Mouse (Mus musculus): ENCODE results near the gene Gm45234. TPM values are rescaled to one million over a fixed set of nuclear protein-coding genes. Genes with fewer than 3 reads are reported as not detected.

Gm45234 gene
- total RNA-seq (2012; rRNA removed) (not detected in 2 replicates), total RNA-seq (2014; rRNA removed) (not detected in 2 replicates), polyA plus RNA-seq (2012; ENCODE audit: insufficient read length, low read depth) (not detected in 2 replicates)

DNA sequence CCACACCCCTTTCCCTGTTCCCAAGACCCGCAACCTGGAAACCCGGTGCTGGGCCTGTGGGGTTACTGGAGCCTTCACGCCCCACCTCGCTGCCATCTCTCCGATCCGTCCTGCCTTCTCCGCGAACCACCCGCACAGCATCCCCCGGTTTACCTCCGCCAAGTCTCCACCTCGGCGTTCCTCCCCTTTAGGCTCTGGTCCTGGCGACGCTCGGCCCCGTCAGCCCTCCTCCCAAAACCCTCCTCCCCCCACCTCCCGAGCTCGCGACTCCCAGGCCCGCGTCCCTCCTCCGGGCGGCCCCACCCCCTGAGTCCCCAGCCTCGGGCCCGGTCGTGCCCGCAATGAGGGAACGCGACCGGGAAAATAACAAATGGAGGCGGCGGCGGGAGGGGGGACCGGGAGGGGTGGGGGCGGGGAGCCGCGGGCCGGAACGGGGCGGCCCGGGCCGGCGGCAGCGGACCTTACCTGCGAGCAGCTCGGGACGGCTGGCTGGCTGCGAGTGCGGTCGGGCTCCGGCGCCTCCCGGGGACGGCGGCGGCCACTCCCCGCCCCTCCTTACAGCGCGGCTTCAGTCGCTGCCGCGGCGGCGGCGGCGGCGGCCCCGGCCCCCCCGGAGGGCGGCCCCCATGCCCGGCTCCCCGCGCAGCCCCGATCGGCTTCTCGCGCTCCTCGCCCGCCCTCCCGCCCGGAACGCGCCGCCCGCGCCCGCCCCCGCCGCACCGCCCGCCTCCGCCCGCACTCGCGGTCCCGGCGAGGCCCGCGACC is at the start of gene Gm45234, which contains the start of gene Atn1:
TSS of gene Gm45234 (minus strand) at position 191 of the 765 bp plus-strand sequence.
TSS of gene Atn1 (minus strand) at position 694 of the 765 bp plus-strand sequence.
- Histone ChIP-seq H3K9me3 (replicated peaks; ENCODE audit: low read length) (no peaks in the 10 kb centered on the region), H3K36me3 (replicated peaks in 1 of 2; ENCODE audit: control insufficient read depth in 1 of 2, insufficient read depth in 1 of 2, low read length in 1 of 2) (peaks cover 5 to 38% of the 10 kb centered on the region in 2 experiments), H3K4me1 (ENCODE audit: control insufficient read depth in 1 of 2, insufficient read depth in 2 of 2) (peaks cover 5 to 39% of the 10 kb centered on the region in 2 experiments), H3K27me3 (replicated peaks) (no peaks in the 10 kb centered on the region), H3K9ac (ENCODE audit: insufficient read depth, low read depth) (peak within 1 kb of the TSS; percentile 95), H3K4me2 (ENCODE audit: insufficient read depth, low read depth, poor library complexity, severe bottlenecking) (peak within 1 kb of the TSS; percentile 79), H3K27ac (ENCODE audit: insufficient read depth, low read depth) (peak within 1 kb of the TSS; percentile 72), H3K79me2 (replicated peaks; ENCODE audit: control insufficient read depth, extremely low read depth, insufficient read depth, poor library complexity, severe bottlenecking) (peaks cover 6% of the 10 kb centered on the region; the same call in 1 of the 2 replicates), H3K4me3 (replicated peaks in 1 of 3; ENCODE audit: low read depth in 2 of 3, low read length in 2 of 3, poor library complexity in 1 of 3) (peak within 1 kb of the TSS; percentile 66 to 95 (median 68))
- dilution Hi-C loops (cut with MboI; ENCODE audit: extremely low pct_ligation_motif_present, extremely low pct_unique_long_range_greater_than_20kb, low sequenced_read_pairs) (no loop called here), in situ Hi-C loops (cut with MboI; ENCODE audit: low pct_ligation_motif_present, low pct_unique_long_range_greater_than_20kb, low sequenced_read_pairs) (no loop called here)
- no peak for DNase-seq (ENCODE audit: extremely low read depth)
- peak; percentile 32; the same call in 1 of the 2 replicates for TF ChIP-seq HCFC1 (IDR thresholded peaks at IDR 0.05; ENCODE audit: low read depth, low read length)
- TF ChIP-seq UBTF (IDR thresholded peaks at IDR 0.05; ENCODE audit: low read depth, low read length), result 0 out of 2 replicates have a peak, but pooled peaks have one; percentile 10
- TF ChIP-seq SIN3A (IDR thresholded peaks at IDR 0.05; ENCODE audit: low read length), result 0 out of 2 replicates have a peak, but pooled peaks have one; percentile 18
- no peak for TF ChIP-seq KAT2A (IDR thresholded peaks at IDR 0.05; ENCODE audit: insufficient replicate concordance, low read length)
- no peak for TF ChIP-seq TCF12 (IDR thresholded peaks at IDR 0.05; ENCODE audit: low read depth, low read length)
- TF ChIP-seq POLR2A (IDR thresholded peaks at IDR 0.05; ENCODE audit: low read depth, low read length), result peak; percentile 25; the same call in 1 of the 2 replicates
- TF ChIP-seq MAZ (IDR thresholded peaks at IDR 0.05; ENCODE audit: low read depth, low read length), result peak; percentile 72; the same call in 1 of the 2 replicates
- TF ChIP-seq MXI1 (IDR thresholded peaks at IDR 0.05; ENCODE audit: low read depth, low read length), result peak; percentile 57
- TF ChIP-seq CHD2 (IDR thresholded peaks at IDR 0.05; ENCODE audit: low read length), result 0 out of 2 replicates have a peak, but pooled peaks have one; percentile 25
- no peak for TF ChIP-seq MAFK (IDR thresholded peaks at IDR 0.05; ENCODE audit: insufficient replicate concordance, low read length)
- no peak for TF ChIP-seq RAD21 (IDR thresholded peaks at IDR 0.05; ENCODE audit: low read depth, low read length)
- no peak for TF ChIP-seq MEF2A (IDR thresholded peaks at IDR 0.05; ENCODE audit: borderline replicate concordance, low read depth, low read length)
- TF ChIP-seq BHLHE40 (IDR thresholded peaks at IDR 0.05; ENCODE audit: low read depth, low read length), result 0 out of 2 replicates have a peak, but pooled peaks have one; percentile 6
- TF ChIP-seq CHD1 (IDR thresholded peaks at IDR 0.05; ENCODE audit: low read depth, low read length), result no peak
- no peak for TF ChIP-seq GABPA (IDR thresholded peaks at IDR 0.05; ENCODE audit: insufficient replicate concordance, low read depth, low read length)

DNA sequence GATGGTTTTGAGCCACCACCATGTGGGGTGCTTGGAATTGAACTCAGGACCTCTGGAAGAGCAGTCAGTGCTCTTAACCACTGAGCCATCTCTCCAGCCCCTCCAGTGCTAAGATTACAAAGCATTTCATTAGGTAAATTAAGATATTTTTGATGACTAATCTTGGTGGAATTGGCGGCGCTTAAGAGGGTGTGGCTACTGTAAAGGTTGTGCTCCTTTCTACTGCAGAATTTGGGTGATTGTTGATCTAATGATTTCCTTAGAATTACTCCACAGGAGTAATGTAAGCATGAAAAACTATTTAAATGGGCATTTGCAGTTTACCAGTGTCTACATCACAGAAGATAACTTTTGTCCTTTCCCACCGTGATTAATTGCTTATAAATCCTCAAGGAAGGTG is 48.5 kb upstream of the Gm45234 start:
- Histone ChIP-seq H3K9ac (ENCODE audit: insufficient read depth, low read depth) (no peak overlapping the region), H3K4me3 (replicated peaks in 1 of 3; ENCODE audit: low read depth in 2 of 3, low read length in 2 of 3, poor library complexity in 1 of 3) (no peak overlapping the region), H3K4me1 (ENCODE audit: control insufficient read depth in 1 of 2, insufficient read depth in 2 of 2) (peaks cover 3 to 25% of the 10 kb centered on the region in 2 experiments; a peak in 2 of 4 replicates), H3K79me2 (replicated peaks; ENCODE audit: control insufficient read depth, extremely low read depth, insufficient read depth, poor library complexity, severe bottlenecking) (no peaks in the 10 kb centered on the region), H3K27ac (ENCODE audit: insufficient read depth, low read depth) (no peak overlapping the region), H3K36me3 (replicated peaks in 1 of 2; ENCODE audit: control insufficient read depth in 1 of 2, insufficient read depth in 1 of 2, low read length in 1 of 2) (peaks cover 0 to 21% of the 10 kb centered on the region in 2 experiments), H3K4me2 (ENCODE audit: insufficient read depth, low read depth, poor library complexity, severe bottlenecking) (no peak overlapping the region), H3K27me3 (replicated peaks) (no peaks in the 10 kb centered on the region), H3K9me3 (replicated peaks; ENCODE audit: low read length) (peaks cover 4% of the 10 kb centered on the region)
- TF ChIP-seq JUN (IDR thresholded peaks at IDR 0.05; ENCODE audit: insufficient read depth, low read depth, low read length), result no peak
- no peak for TF ChIP-seq MEF2A (IDR thresholded peaks at IDR 0.05; ENCODE audit: borderline replicate concordance, low read depth, low read length)
- no peak for TF ChIP-seq ZC3H11A (IDR thresholded peaks at IDR 0.05; ENCODE audit: low read depth, low read length)
- no peak for TF ChIP-seq USF2 (conservative IDR thresholded peaks at IDR 0.05; ENCODE audit: low read depth, low read length)
- no peak for TF ChIP-seq GABPA (IDR thresholded peaks at IDR 0.05; ENCODE audit: insufficient replicate concordance, low read depth, low read length)
- TF ChIP-seq ZKSCAN1 (IDR thresholded peaks at IDR 0.05; ENCODE audit: borderline replicate concordance, low read depth, low read length), result no peak
- no peak for TF ChIP-seq POLR2AphosphoS2 (IDR thresholded peaks at IDR 0.05; ENCODE audit: low read depth, low read length)
- TF ChIP-seq E2F4 (IDR thresholded peaks at IDR 0.05; ENCODE audit: insufficient replicate concordance, low read depth, low read length), result no peak
- no peak for TF ChIP-seq NRF1 (IDR thresholded peaks at IDR 0.05; ENCODE audit: low read depth, low read length)
- no peak for TF ChIP-seq MAFK (IDR thresholded peaks at IDR 0.05; ENCODE audit: insufficient replicate concordance, low read length)
- no peak for TF ChIP-seq NELFE (IDR thresholded peaks at IDR 0.05; ENCODE audit: low read depth, low read length)
- TF ChIP-seq USF1 (IDR thresholded peaks at IDR 0.05; ENCODE audit: low read depth, low read length), result no peak
- TF ChIP-seq JUND (conservative IDR thresholded peaks at IDR 0.05; ENCODE audit: low read depth, low read length), result no peak
- TF ChIP-seq MXI1 (IDR thresholded peaks at IDR 0.05; ENCODE audit: low read depth, low read length), result no peak
- no peak for TF ChIP-seq ZMIZ1 (IDR thresholded peaks at IDR 0.05; ENCODE audit: low read depth, low read length)
- TF ChIP-seq MYC (IDR thresholded peaks at IDR 0.05; ENCODE audit: low read depth, low read length), result no peak
- TF ChIP-seq SIN3A (IDR thresholded peaks at IDR 0.05; ENCODE audit: low read length), result no peak
- TF ChIP-seq TBP (conservative IDR thresholded peaks at IDR 0.05; ENCODE audit: low read depth, low read length), result no peak
- DNase-seq (ENCODE audit: extremely low read depth), result no peak
- in situ Hi-C loops (cut with MboI; ENCODE audit: low pct_ligation_motif_present, low pct_unique_long_range_greater_than_20kb, low sequenced_read_pairs), result no loop called here
- dilution Hi-C loops (cut with MboI; ENCODE audit: extremely low pct_ligation_motif_present, extremely low pct_unique_long_range_greater_than_20kb, low sequenced_read_pairs), result no loop called here

All from CH12.LX (cell line).